Mouse (Mus musculus): ENCODE measurements around the gene Slc45a2. TPM values are rescaled to one million over a fixed set of nuclear protein-coding genes. Genes with fewer than 3 reads are reported as not detected.

Slc45a2 gene
- 0.20 and 0.23 TPM in 2 replicates for polyA plus RNA-seq (2014; fragmentation: Nextera tagmentation; extraction: Ambion mirVana)

GRCm38 (mm10) chr15:11000421-11000820, at the start of gene Slc45a2:
Gene Slc45a2 (plus strand): TSS chr15:11000721.
- no peaks in the 10 kb centered on the region for H3K9me3 ChIP-seq (ENCODE audit: control insufficient read depth, low read length)
- H3K9ac ChIP-seq, result no peak within 1 kb of the TSS
- no peaks in the 10 kb centered on the region for H3K27me3 ChIP-seq (ENCODE audit: control insufficient read depth, insufficient read depth, low read length)
- no peaks in the 10 kb centered on the region for H3K4me1 ChIP-seq (replicated peaks; ENCODE audit: control insufficient read depth, insufficient read depth, low read length)
- H3K4me2 ChIP-seq (replicated peaks), result no peak within 1 kb of the TSS
- no peaks in the 10 kb centered on the region for H3K36me3 ChIP-seq (replicated peaks; ENCODE audit: control insufficient read depth, insufficient read depth)
- ATAC-seq (ENCODE audit: low FRiP score) (no peak), DNase-seq (ENCODE audit: low spot score) (no peak)
- no peak within 1 kb of the TSS for H3K4me3 ChIP-seq (replicated peaks; ENCODE audit: low read length)
- no peak within 1 kb of the TSS for H3K27ac ChIP-seq
- 59% methylated on average over 7 of the region's 7 CpGs for WGBS

- Histone ChIP-seq H3K27ac (peak within 1 kb of the TSS; percentile 4; the same call in 1 of the 2 replicates), H3K4me3 (replicated peaks; ENCODE audit: low read length) (0 out of 2 replicates have a peak within 1 kb of the TSS, but pooled peaks have one; percentile 1), H3K9ac (no peak within 1 kb of the TSS), H3K36me3 (replicated peaks; ENCODE audit: control insufficient read depth, insufficient read depth) (no peaks in the 10 kb centered on the region), H3K9me3 (ENCODE audit: control insufficient read depth, low read length) (no peaks in the 10 kb centered on the region), H3K4me1 (replicated peaks; ENCODE audit: control insufficient read depth, insufficient read depth, low read length) (peaks cover 5% of the 10 kb centered on the region; the same call in 1 of the 2 replicates), H3K27me3 (ENCODE audit: control insufficient read depth, insufficient read depth, low read length) (no peaks in the 10 kb centered on the region), H3K4me2 (replicated peaks) (peak within 1 kb of the TSS; percentile 42)
- DNase-seq (ENCODE audit: low spot score) (no peak), ATAC-seq (ENCODE audit: low FRiP score) (peak; percentile 66)
- 58% methylated on average over 23 of the region's 23 CpGs for WGBS
Measured at GRCm38 (mm10) chr15:10951951-10952759, 48.4 kb upstream of the Slc45a2 start, which contains the start of gene C1qtnf3. Gene C1qtnf3 (plus strand): TSS chr15:10952332.

GRCm38 (mm10) chr15:10952760-10953305, 47.7 kb upstream of the Slc45a2 start:
- Histone ChIP-seq H3K4me1 (replicated peaks; ENCODE audit: control insufficient read depth, insufficient read depth, low read length) (peaks cover 5% of the 10 kb centered on the region; the same call in 1 of the 2 replicates), H3K4me3 (replicated peaks; ENCODE audit: low read length) (no peak overlapping the region), H3K9ac (no peak overlapping the region), H3K36me3 (replicated peaks; ENCODE audit: control insufficient read depth, insufficient read depth) (no peaks in the 10 kb centered on the region), H3K27ac (no peak overlapping the region; the same call in 1 of the 2 replicates), H3K4me2 (replicated peaks) (peak overlapping the region; percentile 42), H3K9me3 (ENCODE audit: control insufficient read depth, low read length) (no peaks in the 10 kb centered on the region), H3K27me3 (ENCODE audit: control insufficient read depth, insufficient read depth, low read length) (no peaks in the 10 kb centered on the region)
- ATAC-seq (ENCODE audit: low FRiP score) (no peak), DNase-seq (ENCODE audit: low spot score) (peak; percentile 27)
- 32% methylated on average over 4 of the region's 4 CpGs for WGBS

- H3K27ac ChIP-seq, result no peak overlapping the region
- ATAC-seq (ENCODE audit: low FRiP score), result no peak
- H3K4me2 ChIP-seq (replicated peaks), result no peak overlapping the region
Measured at GRCm38 (mm10) chr15:10953465-10953864, 47.1 kb upstream of the Slc45a2 start.

GRCm38 (mm10) chr15:10954381-10955016, 46.0 kb upstream of the Slc45a2 start:
- peaks cover 5% of the 10 kb centered on the region; the same call in 1 of the 2 replicates for H3K4me1 ChIP-seq (replicated peaks; ENCODE audit: control insufficient read depth, insufficient read depth, low read length)
- H3K27ac ChIP-seq, result no peak overlapping the region
- H3K4me2 ChIP-seq (replicated peaks), result no peak overlapping the region
- no peak overlapping the region for H3K9ac ChIP-seq
- H3K4me3 ChIP-seq (replicated peaks; ENCODE audit: low read length), result no peak overlapping the region
- H3K36me3 ChIP-seq (replicated peaks; ENCODE audit: control insufficient read depth, insufficient read depth), result no peaks in the 10 kb centered on the region
- ATAC-seq (ENCODE audit: low FRiP score) (no peak), DNase-seq (ENCODE audit: low spot score) (no peak)
- H3K9me3 ChIP-seq (ENCODE audit: control insufficient read depth, low read length), result no peaks in the 10 kb centered on the region
- no peaks in the 10 kb centered on the region for H3K27me3 ChIP-seq (ENCODE audit: control insufficient read depth, insufficient read depth, low read length)
- WGBS, result 93% methylated on average over 6 of the region's 6 CpGs

More at GRCm38 (mm10) chr15:10953465-10953864, 47.1 kb upstream of the Slc45a2 start:
- no peaks in the 10 kb centered on the region for H3K36me3 ChIP-seq (replicated peaks; ENCODE audit: control insufficient read depth, insufficient read depth)
- DNase-seq (ENCODE audit: low spot score), result no peak
- no peaks in the 10 kb centered on the region for H3K9me3 ChIP-seq (ENCODE audit: control insufficient read depth, low read length)
- WGBS, result 84% methylated on average over 1 of the region's 1 CpGs
- H3K9ac ChIP-seq, result no peak overlapping the region
- peaks cover 5% of the 10 kb centered on the region; the same call in 1 of the 2 replicates for H3K4me1 ChIP-seq (replicated peaks; ENCODE audit: control insufficient read depth, insufficient read depth, low read length)
- no peaks in the 10 kb centered on the region for H3K27me3 ChIP-seq (ENCODE audit: control insufficient read depth, insufficient read depth, low read length)
- no peak overlapping the region for H3K4me3 ChIP-seq (replicated peaks; ENCODE audit: low read length)

- Histone ChIP-seq H3K9me3 (ENCODE audit: control insufficient read depth, low read length) (no peaks in the 10 kb centered on the region), H3K36me3 (replicated peaks; ENCODE audit: control insufficient read depth, insufficient read depth) (no peaks in the 10 kb centered on the region), H3K27me3 (ENCODE audit: control insufficient read depth, insufficient read depth, low read length) (no peaks in the 10 kb centered on the region), H3K4me1 (replicated peaks; ENCODE audit: control insufficient read depth, insufficient read depth, low read length) (peaks cover 5% of the 10 kb centered on the region; the same call in 1 of the 2 replicates), H3K4me2 (replicated peaks) (no peak overlapping the region), H3K9ac (no peak overlapping the region), H3K27ac (no peak overlapping the region), H3K4me3 (replicated peaks; ENCODE audit: low read length) (no peak overlapping the region)
- DNase-seq (ENCODE audit: low spot score), result no peak
- ATAC-seq (ENCODE audit: low FRiP score), result no peak
- 84% methylated on average over 5 of the region's 5 CpGs for whole genome bisulfite sequencing
Measured at GRCm38 (mm10) chr15:10955156-10955555, 45.4 kb upstream of the Slc45a2 start.

- no peak overlapping the region for H3K4me3 ChIP-seq (replicated peaks; ENCODE audit: low read length)
- H3K4me2 ChIP-seq (replicated peaks), result no peak overlapping the region
- no peak overlapping the region for H3K27ac ChIP-seq
- 32% methylated on average over 3 of the region's 3 CpGs for WGBS
- H3K9me3 ChIP-seq (ENCODE audit: control insufficient read depth, low read length), result no peaks in the 10 kb centered on the region
- peaks cover 5% of the 10 kb centered on the region; the same call in 1 of the 2 replicates for H3K4me1 ChIP-seq (replicated peaks; ENCODE audit: control insufficient read depth, insufficient read depth, low read length)
- DNase-seq (ENCODE audit: low spot score), result no peak
- no peaks in the 10 kb centered on the region for H3K36me3 ChIP-seq (replicated peaks; ENCODE audit: control insufficient read depth, insufficient read depth)
- no peak for ATAC-seq (ENCODE audit: low FRiP score)
- no peak overlapping the region for H3K9ac ChIP-seq
- no peaks in the 10 kb centered on the region for H3K27me3 ChIP-seq (ENCODE audit: control insufficient read depth, insufficient read depth, low read length)
Measured at GRCm38 (mm10) chr15:10956706-10957105, 43.8 kb upstream of the Slc45a2 start.

GRCm38 (mm10) chr15:10959277-10960026, 41.1 kb upstream of the Slc45a2 start:
- Histone ChIP-seq H3K4me1 (replicated peaks; ENCODE audit: control insufficient read depth, insufficient read depth, low read length) (no peaks in the 10 kb centered on the region), H3K36me3 (replicated peaks; ENCODE audit: control insufficient read depth, insufficient read depth) (no peaks in the 10 kb centered on the region), H3K27ac (no peak overlapping the region), H3K9me3 (ENCODE audit: control insufficient read depth, low read length) (no peaks in the 10 kb centered on the region), H3K9ac (no peak overlapping the region), H3K4me2 (replicated peaks) (no peak overlapping the region), H3K27me3 (ENCODE audit: control insufficient read depth, insufficient read depth, low read length) (no peaks in the 10 kb centered on the region), H3K4me3 (replicated peaks; ENCODE audit: low read length) (no peak overlapping the region)
- 89% methylated on average over 15 of the region's 15 CpGs for WGBS
- DNase-seq (ENCODE audit: low spot score), result no peak
- no peak for ATAC-seq (ENCODE audit: low FRiP score)
